Mouse (Mus musculus) MEL (cell line): ENCODE measurements at regions not wholly inside any gene's neighbourhood (a gene's known extent, or its start where the extent isn't known, plus 50 kb on each side); places are given as distances from the start of the nearest gene placed in this dataset.

Source experiments
- DNase-seq: peaks from one replicate; pipeline ENCODE4 v3.0.0; 2011; ENCODE audit warnings: low read depth, low spot score
- H3K27ac ChIP-seq: 2 replicates; pipeline ENCODE4 v1.5.1; 2012; ENCODE audit warnings: low read depth, mild to moderate bottlenecking, control low read depth, low read length, moderate library complexity; ENCODE audit not compliant: control insufficient read depth
- H3K27me3 ChIP-seq, 2 experiments: fragments of 150-350 bp in 1 of 2; sonication (generic) in 1 of 2; 2 replicates each; pipeline ENCODE4 v1.6.1; 2012; ENCODE audit warnings: low read length in 2 of 2, mild to moderate bottlenecking in 2 of 2, improper control_type of control experiment in 1 of 2, moderate library complexity in 1 of 2; ENCODE audit not compliant: insufficient read depth in 2 of 2, control insufficient read depth in 1 of 2
- H3K36me3 ChIP-seq, 2 experiments: 2 replicates each; pipeline ENCODE4 v1.6.1; 2012 to 2014; ENCODE audit warnings: low read length in 2 of 2, improper control_type of control experiment in 1 of 2, inconsistent platforms in 1 of 2, mild to moderate bottlenecking in 1 of 2; ENCODE audit not compliant: insufficient read depth in 2 of 2, control insufficient read depth in 1 of 2
- H3K4me1 ChIP-seq, 2 experiments: fragments of 150-350 bp in 1 of 2; sonication (generic) in 1 of 2; 2 replicates each; pipeline ENCODE4 v1.6.1; 2012; ENCODE audit warnings: low read length in 2 of 2, improper control_type of control experiment in 1 of 2, mild to moderate bottlenecking in 1 of 2; ENCODE audit not compliant: insufficient read depth in 2 of 2, control insufficient read depth in 1 of 2
- H3K4me3 ChIP-seq, 2 experiments: fragments of 150-350 bp in 1 of 2; sonication (generic) in 1 of 2; 2 replicates each; pipeline ENCODE4 v1.5.1; 2012; ENCODE audit warnings: low read depth in 2 of 2, low read length in 2 of 2, mild to moderate bottlenecking in 2 of 2, moderate library complexity in 2 of 2, control low read depth in 1 of 2, improper control_type of control experiment in 1 of 2; ENCODE audit not compliant: control insufficient read depth in 1 of 2, insufficient read depth in 1 of 2
- H3K79me2 ChIP-seq: 2 replicates; pipeline ENCODE4 v1.6.1; 2012; ENCODE audit warnings: mild to moderate bottlenecking, low read length, moderate library complexity; ENCODE audit not compliant: control insufficient read depth, poor library complexity, insufficient read depth
- H3K9ac ChIP-seq: 2 replicates; pipeline ENCODE4 v1.6.1; 2012; ENCODE audit warnings: low read depth, mild to moderate bottlenecking, control low read depth, low read length, moderate library complexity; ENCODE audit not compliant: control insufficient read depth, poor library complexity, severe bottlenecking
- H3K9me3 ChIP-seq: fragments of 150-350 bp; sonication (generic); replicated peaks from 2 replicates; pipeline ENCODE4 v1.6.1; 2012; ENCODE audit warnings: mild to moderate bottlenecking, low read length, improper control_type of control experiment, moderate library complexity; ENCODE audit not compliant: insufficient read depth
- CHD2 ChIP-seq: IDR thresholded peaks from 2 replicates; pipeline ENCODE4 v1.6.1; 2011; ENCODE audit warnings: low read length, improper control_type of control experiment
- E2F4 ChIP-seq: IDR thresholded peaks from 2 replicates; pipeline ENCODE4 v1.6.1; 2011; ENCODE audit warnings: low read depth, low read length, improper control_type of control experiment, borderline replicate concordance
- EP300 ChIP-seq, 2 experiments: IDR thresholded peaks; 2 replicates each; pipeline ENCODE4 v1.6.1; 2011; ENCODE audit warnings: improper control_type of control experiment in 2 of 2, low read length in 2 of 2, low read depth in 1 of 2, mild to moderate bottlenecking in 1 of 2
- KAT2A ChIP-seq: conservative IDR thresholded peaks from 2 replicates; pipeline ENCODE4 v1.6.1; 2012; ENCODE audit warnings: low read depth, low read length, improper control_type of control experiment, inconsistent platforms
- POLR2AphosphoS5 ChIP-seq: IDR thresholded peaks from 2 replicates; pipeline ENCODE4 v1.6.1; 2012; ENCODE audit warnings: low read depth, borderline replicate concordance, mild to moderate bottlenecking, inconsistent platforms, low read length, moderate library complexity, mixed read lengths
- RAD21 ChIP-seq: IDR thresholded peaks from 2 replicates; pipeline ENCODE4 v1.6.1; 2011; ENCODE audit warnings: mild to moderate bottlenecking, low read depth, low read length, improper control_type of control experiment
- RCOR1 ChIP-seq: IDR thresholded peaks from 2 replicates; pipeline ENCODE4 v1.6.1; 2012; ENCODE audit warnings: low read depth, mild to moderate bottlenecking, inconsistent platforms, low read length, improper control_type of control experiment
- TAL1 ChIP-seq: IDR thresholded peaks from 2 replicates; pipeline ENCODE4 v1.6.1; 2012; ENCODE audit warnings: mild to moderate bottlenecking, inconsistent platforms, low read length, moderate library complexity, mixed read lengths
- TCF12 ChIP-seq: IDR thresholded peaks from 2 replicates; pipeline ENCODE4 v1.6.1; 2014; ENCODE audit warnings: low read depth, mild to moderate bottlenecking, inconsistent platforms, low read length, improper control_type of control experiment, moderate library complexity
- USF2 ChIP-seq, 2 experiments: IDR thresholded peaks; 2 replicates each; pipeline ENCODE4 v1.6.1; 2011 to 2012; ENCODE audit warnings: improper control_type of control experiment in 2 of 2, low read length in 2 of 2, borderline replicate concordance in 1 of 2, inconsistent platforms in 1 of 2, low read depth in 1 of 2, mild to moderate bottlenecking in 1 of 2; ENCODE audit not compliant: insufficient read depth in 1 of 2
- ZC3H11A ChIP-seq: IDR thresholded peaks from 2 replicates; pipeline ENCODE4 v1.6.1; 2012; ENCODE audit warnings: low read depth, mild to moderate bottlenecking, inconsistent platforms, low read length, improper control_type of control experiment

DNA sequence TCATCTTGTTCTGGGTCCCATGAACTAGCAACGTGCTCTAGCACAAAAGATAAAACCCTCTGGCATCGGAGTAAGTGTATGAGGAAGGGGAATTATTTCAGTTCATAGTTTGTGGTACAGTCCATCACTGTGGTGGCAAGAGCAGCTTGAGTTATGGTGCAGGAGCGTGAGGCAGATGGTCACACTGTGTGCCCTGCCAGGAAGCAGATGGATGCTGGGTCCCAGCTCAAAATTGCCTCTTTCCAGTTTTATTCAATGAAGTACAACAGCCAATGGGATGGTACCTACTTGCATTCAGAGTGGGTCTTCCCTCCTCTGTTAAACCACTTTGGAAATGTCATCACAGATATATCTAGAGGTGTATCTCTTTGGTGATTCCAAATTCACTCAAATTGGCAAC is 551.7 kb upstream of the Id4 start:
- Histone ChIP-seq H3K9ac (no peak overlapping the region), H3K36me3 (no peaks in the 10 kb centered on the region), H3K27me3 (no peaks in the 10 kb centered on the region), H3K4me1 (no peaks in the 10 kb centered on the region), H3K9me3 (no peaks in the 10 kb centered on the region), H3K79me2 (no peaks in the 10 kb centered on the region), H3K27ac (no peak overlapping the region), H3K4me3 (no peak overlapping the region)
- no peak for DNase-seq
- TF ChIP-seq KAT2A: no peak
- no peak for TF ChIP-seq TCF12
- no peak for TF ChIP-seq E2F4
- TF ChIP-seq TAL1: no peak

DNA sequence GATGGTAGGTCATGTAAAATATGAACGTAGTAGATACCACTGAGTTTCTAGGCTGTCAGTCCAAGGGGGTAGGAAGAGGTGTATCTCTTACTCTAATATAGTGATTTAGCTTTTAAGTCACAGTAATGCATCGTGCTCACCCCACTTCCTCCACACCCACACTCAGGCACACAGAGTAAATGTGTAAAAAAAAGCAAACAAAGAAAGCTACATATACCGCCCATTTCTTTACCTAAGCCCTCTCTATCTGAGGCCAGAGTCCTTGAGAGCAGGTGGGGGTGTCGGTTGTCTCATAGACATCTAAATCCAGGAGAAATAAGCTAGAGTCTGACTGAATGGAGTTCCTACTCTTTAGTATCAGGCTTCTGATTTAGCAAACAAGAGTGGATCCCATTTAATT is 548.5 kb upstream of the Id4 start:
- no peaks in the 10 kb centered on the region for H3K4me1 ChIP-seq
- H3K9ac ChIP-seq: no peak overlapping the region
- no peaks in the 10 kb centered on the region for H3K36me3 ChIP-seq
- TF ChIP-seq TCF12 (no peak), USF2 (IDR thresholded peaks at IDR 0.05; ENCODE audit: borderline replicate concordance in 1 of 2, insufficient read depth in 1 of 2, low read depth in 1 of 2, low read length in 2 of 2) (no peak), POLR2AphosphoS5 (no peak), EP300 (IDR thresholded peaks at IDR 0.05; ENCODE audit: low read depth in 1 of 2, low read length in 2 of 2) (no peak)
- DNase-seq: no peak
- no peak overlapping the region for H3K4me3 ChIP-seq
- no peak overlapping the region for H3K27ac ChIP-seq
- H3K27me3 ChIP-seq: no peaks in the 10 kb centered on the region
- H3K79me2 ChIP-seq: no peaks in the 10 kb centered on the region
- H3K9me3 ChIP-seq: no peaks in the 10 kb centered on the region

GRCm38 (mm10) chr13:47716265-47716664 is 544.8 kb upstream of the Id4 start:
- Histone ChIP-seq H3K9ac (no peak overlapping the region), H3K27me3 (no peaks in the 10 kb centered on the region), H3K27ac (no peak overlapping the region), H3K9me3 (no peaks in the 10 kb centered on the region), H3K4me3 (no peak overlapping the region), H3K36me3 (no peaks in the 10 kb centered on the region), H3K79me2 (no peaks in the 10 kb centered on the region), H3K4me1 (no peaks in the 10 kb centered on the region)
- DNase-seq: no peak
- TF ChIP-seq POLR2AphosphoS5 (no peak), CHD2 (no peak), TCF12 (no peak), RCOR1 (no peak), E2F4 (no peak), ZC3H11A (no peak), RAD21 (no peak)
